Mouse (Mus musculus): ENCODE results near the gene Hp1bp3. TPM values are rescaled to one million over a fixed set of nuclear protein-coding genes. Genes with fewer than 3 reads are reported as not detected.

Gene Hp1bp3
- polyA plus RNA-seq, 1 experiment = 3.9 TPM

DNA sequence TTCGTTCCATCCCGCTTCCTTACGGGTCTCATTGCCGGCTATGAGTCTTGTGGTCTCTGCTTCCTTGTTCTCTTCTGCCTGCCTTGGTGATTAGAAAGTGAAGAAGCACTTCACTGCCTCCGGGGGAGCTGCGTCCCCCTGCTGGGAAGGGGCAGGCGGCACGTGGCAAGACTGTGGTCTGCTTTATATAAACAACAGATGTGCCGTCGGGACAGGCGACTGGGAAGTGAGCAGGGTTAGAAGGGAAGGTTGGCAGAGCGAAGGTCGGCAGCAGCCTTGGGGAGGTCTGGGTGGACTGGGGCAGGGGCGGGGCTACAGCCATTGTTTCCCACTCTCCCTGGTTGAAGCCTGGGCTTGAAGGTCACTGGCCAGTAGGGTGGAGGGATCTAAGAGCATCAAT lies 35.7 kb downstream of the Hp1bp3 start:
- Histone ChIP-seq H3K4me1 (ENCODE audit: control insufficient read depth) (peaks cover 15% of the 10 kb centered on the region), H3K9me3 (ENCODE audit: control insufficient read depth, low read length) (peaks cover 3% of the 10 kb centered on the region; the same call in 1 of the 2 replicates), H3K27me3 (ENCODE audit: control insufficient read depth) (peaks cover 63% of the 10 kb centered on the region)

DNA sequence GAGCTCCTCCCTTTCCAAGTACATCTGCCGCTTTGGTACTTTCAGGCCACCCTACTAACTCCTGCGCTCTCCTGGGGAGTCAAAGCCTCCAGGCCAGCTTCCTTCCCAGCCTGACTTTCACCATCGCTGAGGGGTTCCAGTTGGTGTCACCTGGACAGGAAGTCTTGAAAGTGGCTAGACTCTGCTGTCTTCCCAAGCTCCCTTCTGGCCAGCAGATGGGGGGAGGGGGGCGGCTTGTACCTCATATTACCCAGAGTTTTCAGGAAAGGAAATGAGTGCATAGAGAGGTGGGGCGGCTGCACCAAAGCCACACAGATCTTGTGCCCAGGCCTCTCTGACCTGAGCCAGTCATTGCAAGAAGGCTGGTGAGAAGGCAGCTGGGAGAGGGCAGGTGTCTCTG lies 36.1 kb downstream of the Hp1bp3 start:
- Histone ChIP-seq H3K4me1 (ENCODE audit: control insufficient read depth) (peaks cover 15% of the 10 kb centered on the region), H3K9me3 (ENCODE audit: control insufficient read depth, low read length) (peaks cover 3% of the 10 kb centered on the region; the same call in 1 of the 2 replicates), H3K27me3 (ENCODE audit: control insufficient read depth) (peaks cover 67% of the 10 kb centered on the region), H3K36me3 (ENCODE audit: control insufficient read depth) (peaks cover 8% of the 10 kb centered on the region), H3K4me3 (replicated peaks) (no peak overlapping the region)
- no peak for TF ChIP-seq TAL1 (IDR thresholded peaks at IDR 0.05; ENCODE audit: low read length)

More for the DNA sequence above, 35.7 kb downstream of the Hp1bp3 start:
- Histone ChIP-seq H3K4me3 (replicated peaks) (no peak overlapping the region), H3K36me3 (ENCODE audit: control insufficient read depth) (peaks cover 12% of the 10 kb centered on the region)
- TF ChIP-seq TAL1 (IDR thresholded peaks at IDR 0.05; ENCODE audit: low read length) (no peak), GATA1 (IDR thresholded peaks at IDR 0.05; ENCODE audit: low read length) (no peak)

DNA sequence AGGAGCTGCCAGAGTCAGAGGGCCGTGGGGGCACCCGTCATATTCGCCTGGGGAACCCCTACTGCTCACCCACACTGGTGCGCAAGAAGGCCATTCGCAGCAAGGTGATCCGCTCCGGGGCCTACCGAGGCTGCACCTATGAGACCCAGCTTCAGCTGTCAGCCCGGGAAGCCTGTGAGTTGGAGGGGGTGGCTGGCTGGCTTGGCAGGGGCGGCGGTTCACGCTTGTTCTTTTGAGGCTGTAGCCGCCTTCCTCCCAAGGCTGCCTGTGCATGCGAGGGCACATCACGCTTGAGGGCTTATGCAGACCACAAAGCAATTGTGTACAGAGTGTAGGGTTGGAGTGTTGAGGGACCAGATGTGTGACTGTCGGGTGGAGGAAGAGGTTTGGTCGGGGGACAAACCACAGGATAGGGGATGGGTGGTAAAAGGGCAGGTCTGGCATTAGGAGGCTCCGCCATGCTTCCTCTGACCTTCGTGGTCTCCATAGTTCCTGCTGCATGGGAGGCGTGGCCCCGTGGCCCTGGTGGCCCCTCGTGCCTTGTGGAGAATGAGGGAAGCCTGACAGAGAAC lies 41.1 kb downstream of the Hp1bp3 start:
- Histone ChIP-seq H3K9me3 (ENCODE audit: control insufficient read depth, low read length) (no peaks in the 10 kb centered on the region), H3K4me3 (replicated peaks) (no peak overlapping the region), H3K27me3 (ENCODE audit: control insufficient read depth) (peaks cover 62% of the 10 kb centered on the region), H3K36me3 (ENCODE audit: control insufficient read depth) (no peaks in the 10 kb centered on the region), H3K4me1 (ENCODE audit: control insufficient read depth) (peaks cover 6% of the 10 kb centered on the region)
- TF ChIP-seq GATA1 (IDR thresholded peaks at IDR 0.05; ENCODE audit: low read length) (no peak), TAL1 (IDR thresholded peaks at IDR 0.05; ENCODE audit: low read length) (no peak)

DNA sequence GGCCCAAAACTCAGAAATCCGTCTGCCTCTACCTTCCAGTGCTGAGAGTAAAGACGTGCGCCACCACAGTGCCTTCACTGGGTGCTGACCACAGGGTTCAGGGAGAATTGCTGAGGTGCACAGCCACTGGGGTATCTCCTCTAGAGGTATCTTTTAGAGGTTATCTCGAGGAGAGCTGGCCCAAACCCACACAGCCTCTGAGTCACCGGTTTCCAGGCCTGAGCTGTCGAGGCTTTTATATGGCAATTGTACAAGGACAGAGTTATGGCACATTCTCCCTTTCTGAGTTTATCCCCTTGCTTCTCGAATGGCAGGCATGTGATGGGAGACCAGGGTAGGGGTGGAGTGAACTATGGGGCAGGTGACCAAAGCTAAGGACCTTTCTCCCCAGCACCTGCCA lies 42.6 kb downstream of the Hp1bp3 start:
- no peak for TF ChIP-seq GATA1 (IDR thresholded peaks at IDR 0.05; ENCODE audit: low read length)
- TF ChIP-seq TAL1 (IDR thresholded peaks at IDR 0.05; ENCODE audit: low read length) = no peak
- Histone ChIP-seq H3K27me3 (ENCODE audit: control insufficient read depth) (peaks cover 59% of the 10 kb centered on the region), H3K9me3 (ENCODE audit: control insufficient read depth, low read length) (no peaks in the 10 kb centered on the region), H3K4me1 (ENCODE audit: control insufficient read depth) (peaks cover 15% of the 10 kb centered on the region), H3K36me3 (ENCODE audit: control insufficient read depth) (no peaks in the 10 kb centered on the region), H3K4me3 (replicated peaks) (no peak overlapping the region)

DNA sequence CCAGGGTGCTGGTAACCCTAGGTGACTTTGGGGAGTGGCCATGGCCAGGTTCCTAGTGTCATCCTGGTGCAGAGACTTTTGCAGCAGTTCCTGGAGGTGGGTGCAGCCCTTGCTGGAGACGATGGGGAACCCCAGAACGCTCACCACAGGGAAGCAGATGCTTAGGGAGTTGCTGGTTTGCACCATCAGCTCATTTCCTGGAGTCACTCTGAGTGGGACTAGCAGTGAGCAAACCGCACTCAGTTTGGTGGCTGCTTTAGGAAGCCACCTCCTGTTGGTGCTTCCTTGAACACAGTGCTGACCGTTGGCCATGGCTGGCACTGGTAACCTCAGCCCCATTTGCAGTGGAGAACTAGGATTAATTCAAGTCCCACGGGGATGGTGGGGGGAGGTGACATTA lies 43.4 kb downstream of the Hp1bp3 start:
- Histone ChIP-seq H3K27me3 (ENCODE audit: control insufficient read depth) (peaks cover 62% of the 10 kb centered on the region), H3K9me3 (ENCODE audit: control insufficient read depth, low read length) (no peaks in the 10 kb centered on the region), H3K4me3 (replicated peaks) (no peak overlapping the region), H3K36me3 (ENCODE audit: control insufficient read depth) (no peaks in the 10 kb centered on the region), H3K4me1 (ENCODE audit: control insufficient read depth) (peaks cover 15% of the 10 kb centered on the region)
- TF ChIP-seq TAL1 (IDR thresholded peaks at IDR 0.05; ENCODE audit: low read length) (no peak), GATA1 (IDR thresholded peaks at IDR 0.05; ENCODE audit: low read length) (no peak)

DNA sequence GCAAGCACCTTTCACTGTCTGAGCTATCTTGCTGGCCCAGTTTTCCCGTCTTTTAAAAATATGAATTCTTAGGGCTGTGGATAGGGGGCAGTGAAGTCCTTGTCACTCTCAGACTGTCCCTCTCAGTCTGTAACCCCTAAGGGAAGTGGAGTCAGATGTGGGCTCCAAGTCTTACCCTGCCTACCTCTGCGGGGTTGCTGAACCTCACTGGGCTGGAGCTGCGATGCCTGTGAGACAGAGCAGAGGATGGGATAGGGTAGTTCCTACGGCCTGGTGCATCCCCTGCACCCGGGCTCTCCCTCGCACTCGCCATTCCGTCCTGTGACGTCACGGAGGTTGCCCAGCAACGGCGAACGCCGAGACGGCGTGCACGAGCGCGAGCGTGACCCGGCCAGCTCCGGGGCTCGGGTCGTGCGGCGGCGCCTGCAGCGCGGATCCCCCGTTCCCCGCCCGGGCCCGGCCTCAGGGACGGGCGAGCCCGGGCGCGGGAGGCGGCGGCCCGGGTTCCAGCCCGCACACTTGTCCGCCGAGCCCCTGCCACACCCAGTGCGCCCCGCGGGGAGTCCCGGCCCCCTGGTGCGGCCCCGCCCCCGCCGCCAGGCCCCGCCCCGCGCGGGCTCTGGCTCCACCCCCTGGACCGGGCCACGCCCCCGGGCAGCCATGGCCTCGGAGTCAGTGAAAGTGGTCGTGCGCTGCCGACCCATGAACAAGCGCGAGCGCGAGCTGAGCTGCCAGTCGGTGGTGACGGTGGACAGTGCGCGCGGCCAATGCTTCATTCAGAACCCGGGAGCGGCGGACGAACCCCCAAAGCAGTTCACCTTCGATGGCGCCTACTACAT lies 46.0 kb downstream of the Hp1bp3 start:
- no peak for TF ChIP-seq GATA1 (IDR thresholded peaks at IDR 0.05; ENCODE audit: low read length)
- TF ChIP-seq TAL1 (IDR thresholded peaks at IDR 0.05; ENCODE audit: low read length) = no peak
- H3K9me3 ChIP-seq (ENCODE audit: control insufficient read depth, low read length) = peaks cover 2% of the 10 kb centered on the region
- H3K4me3 ChIP-seq (replicated peaks) = peak overlapping the region; percentile 69
- peaks cover 46% of the 10 kb centered on the region for H3K27me3 ChIP-seq (ENCODE audit: control insufficient read depth)
- peaks cover 17% of the 10 kb centered on the region for H3K4me1 ChIP-seq (ENCODE audit: control insufficient read depth)
- H3K36me3 ChIP-seq (ENCODE audit: control insufficient read depth) = no peaks in the 10 kb centered on the region

DNA sequence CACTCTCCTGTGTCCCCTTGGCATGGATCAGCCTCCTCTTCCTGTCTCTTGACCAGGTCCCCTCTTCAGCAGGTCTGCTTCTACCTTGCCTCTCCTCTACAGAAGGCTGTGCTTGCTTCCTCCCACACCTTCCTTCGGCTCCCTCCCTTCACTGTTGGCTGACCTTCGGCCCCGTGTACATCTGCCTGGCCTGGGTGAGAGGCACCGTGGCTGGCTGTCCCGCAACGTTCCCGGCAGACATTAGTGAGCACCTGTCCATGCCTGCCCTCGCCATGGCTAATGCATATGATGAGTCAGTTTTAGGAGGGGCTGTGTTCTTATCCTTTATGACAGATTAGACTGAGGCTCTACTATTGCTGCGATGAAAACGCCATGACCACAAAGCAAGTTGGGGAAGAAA lies 51.8 kb downstream of the Hp1bp3 start:
- peaks cover 14% of the 10 kb centered on the region for H3K27me3 ChIP-seq (ENCODE audit: control insufficient read depth)
- TF ChIP-seq GATA1 (IDR thresholded peaks at IDR 0.05; ENCODE audit: low read length) (no peak), TAL1 (IDR thresholded peaks at IDR 0.05; ENCODE audit: low read length) (no peak)
- H3K36me3 ChIP-seq (ENCODE audit: control insufficient read depth) = no peaks in the 10 kb centered on the region
- H3K4me3 ChIP-seq (replicated peaks) = no peak overlapping the region
- peaks cover 4% of the 10 kb centered on the region for H3K4me1 ChIP-seq (ENCODE audit: control insufficient read depth)
- H3K9me3 ChIP-seq (ENCODE audit: control insufficient read depth, low read length) = peaks cover 11% of the 10 kb centered on the region

DNA sequence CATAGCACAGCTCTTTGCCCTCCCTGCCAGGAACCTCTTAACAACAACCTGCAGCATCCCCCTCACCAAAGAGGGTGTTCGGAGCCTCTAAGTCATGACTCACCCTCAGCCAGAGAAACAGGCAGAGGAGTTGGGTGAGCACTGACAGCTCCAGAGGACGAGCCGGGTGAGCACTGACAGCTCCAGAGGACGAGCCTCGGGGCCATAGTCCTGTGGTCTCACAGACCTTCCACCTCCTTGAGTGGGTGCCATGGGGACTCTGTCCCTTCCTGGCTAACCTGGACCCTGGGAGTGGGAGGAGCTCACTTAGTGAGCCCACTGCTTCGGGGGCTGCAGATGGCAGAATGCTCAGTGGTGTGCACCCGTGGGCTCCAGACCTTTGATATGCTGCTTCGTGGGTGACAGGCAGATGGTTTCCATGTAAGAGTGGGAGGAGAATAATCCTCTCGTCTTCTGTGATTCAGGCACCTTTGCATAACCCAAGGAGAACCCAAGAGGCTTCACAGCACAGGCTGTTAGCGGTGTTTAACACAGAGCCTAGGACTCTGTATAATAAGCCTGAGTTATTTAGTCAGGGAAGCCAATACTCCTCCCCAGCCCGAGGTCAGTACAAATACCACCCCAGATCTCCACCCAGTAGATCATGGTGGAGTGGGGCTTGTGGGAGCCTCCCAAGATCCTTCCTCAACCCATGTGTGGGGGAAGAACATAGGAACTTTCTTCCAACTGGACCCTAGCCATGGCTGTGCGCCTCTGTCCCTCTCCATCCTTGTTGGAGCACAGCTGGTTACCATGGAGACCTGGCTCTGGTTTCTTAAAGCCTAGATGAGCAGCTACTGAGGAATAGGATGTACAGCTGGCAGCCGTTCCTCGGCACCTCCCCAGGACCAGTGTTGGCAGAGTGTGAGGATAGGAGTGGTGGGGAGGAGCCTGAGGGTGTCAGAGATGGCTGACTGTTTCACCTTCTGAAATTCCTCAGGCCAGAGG lies 56.2 kb downstream of the Hp1bp3 start:
- Histone ChIP-seq H3K36me3 (ENCODE audit: control insufficient read depth) (no peaks in the 10 kb centered on the region), H3K9me3 (ENCODE audit: control insufficient read depth, low read length) (peaks cover 6% of the 10 kb centered on the region), H3K4me1 (ENCODE audit: control insufficient read depth) (no peaks in the 10 kb centered on the region; the same call in 1 of the 2 replicates), H3K27me3 (ENCODE audit: control insufficient read depth) (peaks cover 2% of the 10 kb centered on the region), H3K4me3 (replicated peaks) (no peak overlapping the region)
- no peak for TF ChIP-seq GATA1 (IDR thresholded peaks at IDR 0.05; ENCODE audit: low read length)
- TF ChIP-seq TAL1 (IDR thresholded peaks at IDR 0.05; ENCODE audit: low read length) = no peak
